ENCODE assay signal across 24 mouse cellular contexts in genomic region chr12:113330266-113330665, GRCm38 (mm10).
DNase-seq lines count a peak whose midpoint lies in the region; ATAC-seq and TF ChIP-seq lines count a peak whose summit lies in the region.
"Had no signal": no experiment of that assay in that cellular context is flagged by ENCODE, and none has a peak within 500 bp of the region (broad histone marks: within the 10 kb centered on the region; RNA-seq: fewer than 3 reads in every experiment).

No protein-coding gene starts in this region.

- H3K27ac ChIP-seq in kidney, postnatal 0 days: no peak overlapping the region
- no peak overlapping the region for H3K27ac ChIP-seq in kidney, embryonic 15.5 days
- H3K27ac ChIP-seq: embryonic facial prominence, embryonic 13.5 days; embryonic facial prominence, embryonic 15.5 days; forebrain, embryonic 12.5 days had no signal

- TF ChIP-seq CTCF in kidney, postnatal 0 days (IDR thresholded peaks at IDR 0.05; ENCODE audit: low read depth): no peak

- 0 out of 2 replicates have a peak, but pooled peaks have one; percentile 33 for ATAC-seq in kidney, postnatal 0 days (replicated peaks; ENCODE audit: low FRiP score, low read depth)
- no peak for ATAC-seq in kidney, embryonic 15.5 days (replicated peaks; ENCODE audit: low FRiP score)
- ATAC-seq: forebrain, embryonic 14.5 days; forebrain, embryonic 16.5 days had no signal

- no peaks in the 10 kb centered on the region for H3K36me3 ChIP-seq in kidney, postnatal 0 days (ENCODE audit: insufficient read depth, low read length)
- no peaks in the 10 kb centered on the region for H3K36me3 ChIP-seq in kidney, embryonic 15.5 days
- H3K36me3 ChIP-seq: embryonic facial prominence, embryonic 13.5 days; embryonic facial prominence, embryonic 15.5 days; forebrain, embryonic 12.5 days had no signal

- no peaks in the 10 kb centered on the region for H3K9me3 ChIP-seq in kidney, postnatal 0 days (replicated peaks; ENCODE audit: low read length)
- H3K9me3 ChIP-seq in kidney, embryonic 15.5 days (replicated peaks): no peaks in the 10 kb centered on the region
- H3K9me3 ChIP-seq: embryonic facial prominence, embryonic 13.5 days; embryonic facial prominence, embryonic 15.5 days; forebrain, embryonic 12.5 days had no signal

- no peaks in the 10 kb centered on the region for H3K27me3 ChIP-seq in kidney, postnatal 0 days (ENCODE audit: insufficient read depth, low read length)
- no peaks in the 10 kb centered on the region for H3K27me3 ChIP-seq in kidney, embryonic 15.5 days
- H3K27me3 ChIP-seq: embryonic facial prominence, embryonic 13.5 days; embryonic facial prominence, embryonic 15.5 days; forebrain, embryonic 12.5 days had no signal

- peak; percentile 2 for DNase-seq in gastrocnemius, postnatal 10 days
- no peak for DNase-seq in gastrocnemius, postnatal 14 days
- DNase-seq in kidney, postnatal 0 days (ENCODE audit: low spot score): no peak
- peak; percentile 31 for DNase-seq in testis, postnatal 10 days (ENCODE audit: low spot score)
- DNase-seq in testis, postnatal 14 days (ENCODE audit: low spot score): no peak
- peak; percentile 1 for DNase-seq in urinary bladder, postnatal 25 days (ENCODE audit: low spot score)
- no peak for DNase-seq in urinary bladder, adult 18-20 months (ENCODE audit: low spot score in 2 of 2)
- DNase-seq: adrenal gland, adult 2 months; adrenal gland, postnatal 10 days; adrenal gland, postnatal 25 days; cerebellum, adult 11 months; cerebellum, adult 18-20 months; cerebellum, adult 8-10 months; cerebellum, adult 9-11 months; cerebellum, postnatal 14 days; cerebellum, postnatal 36 days; embryo, embryonic 11 days had no signal

- no peaks in the 10 kb centered on the region for H3K4me1 ChIP-seq in kidney, postnatal 0 days (replicated peaks; ENCODE audit: insufficient read depth, low read length)
- H3K4me1 ChIP-seq in kidney, embryonic 15.5 days: no peaks in the 10 kb centered on the region
- H3K4me1 ChIP-seq: embryonic facial prominence, embryonic 13.5 days; embryonic facial prominence, embryonic 15.5 days; forebrain, embryonic 12.5 days had no signal

- H3K4me3 ChIP-seq in kidney, postnatal 0 days (replicated peaks; ENCODE audit: low read depth, low read length): no peak overlapping the region
- H3K4me3 ChIP-seq in kidney, embryonic 15.5 days (replicated peaks): no peak overlapping the region
- H3K4me3 ChIP-seq: embryonic facial prominence, embryonic 13.5 days; embryonic facial prominence, embryonic 15.5 days; erythroblast, embryonic 14.5 days; forebrain, embryonic 12.5 days had no signal

- H3K9ac ChIP-seq in kidney, postnatal 0 days (ENCODE audit: low read depth, low read length): no peak overlapping the region
- no peak overlapping the region for H3K9ac ChIP-seq in kidney, embryonic 15.5 days
- H3K9ac ChIP-seq: embryonic facial prominence, embryonic 13.5 days; embryonic facial prominence, embryonic 15.5 days; forebrain, embryonic 12.5 days had no signal

- intact Hi-C loops in gastrocnemius, postnatal 14 days (cut with DNase I; ENCODE audit: low total_unique reads): no loop called here

- 82% methylated on average over 6 of the region's 6 CpGs for WGBS in kidney, postnatal 0 days
- WGBS in kidney, embryonic 15.5 days: 89% methylated on average over 6 of the region's 6 CpGs

- H3K4me2 ChIP-seq in kidney, postnatal 0 days (ENCODE audit: low read length): no peak overlapping the region
- no peak overlapping the region for H3K4me2 ChIP-seq in kidney, embryonic 15.5 days
- H3K4me2 ChIP-seq: embryonic facial prominence, embryonic 13.5 days; embryonic facial prominence, embryonic 15.5 days; forebrain, embryonic 12.5 days had no signal

Comparison
In these comparisons a context has a peak if more than half of its experiments do, and no peak if none do; other contexts are left out.
1. DNase-seq: peak in gastrocnemius, postnatal 10 days (single experiment), testis, postnatal 10 days (single experiment) and urinary bladder, postnatal 25 days (single experiment); none in gastrocnemius, postnatal 14 days (single experiment), kidney, postnatal 0 days (single experiment), testis, postnatal 14 days (single experiment) and urinary bladder, adult 18-20 months (0 of 2).